Mouse (Mus musculus): ENCODE measurements around the gene Fbxl13.
"Not testable (repeated sequence)": the region's sequence is repeated elsewhere in the genome, so short reads cannot be mapped to it uniquely, and the experiment has no call there.

Fbxl13 gene

DNA sequence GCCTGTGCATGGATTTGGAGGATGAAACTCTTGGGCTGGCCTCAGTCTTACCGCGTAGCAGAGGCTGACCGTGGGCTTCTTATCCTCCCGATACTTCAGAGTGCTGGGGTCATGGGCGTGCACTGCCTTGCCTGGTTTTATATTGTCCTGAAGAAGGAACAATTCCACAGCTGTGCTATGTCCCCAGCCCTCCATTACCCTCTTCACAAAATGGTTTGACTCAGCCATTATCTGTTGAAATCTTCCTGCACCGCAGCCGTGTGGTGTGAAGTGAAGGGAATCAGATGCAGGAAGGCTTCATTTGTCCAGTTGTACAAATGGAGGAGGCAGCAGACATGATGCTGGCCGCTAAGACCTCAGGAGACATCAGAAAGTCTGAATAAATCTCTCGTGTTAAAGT lies 11.5 kb upstream of the Fbxl13 start:
- DNase-seq (ENCODE audit: low spot score) = no peak

DNA sequence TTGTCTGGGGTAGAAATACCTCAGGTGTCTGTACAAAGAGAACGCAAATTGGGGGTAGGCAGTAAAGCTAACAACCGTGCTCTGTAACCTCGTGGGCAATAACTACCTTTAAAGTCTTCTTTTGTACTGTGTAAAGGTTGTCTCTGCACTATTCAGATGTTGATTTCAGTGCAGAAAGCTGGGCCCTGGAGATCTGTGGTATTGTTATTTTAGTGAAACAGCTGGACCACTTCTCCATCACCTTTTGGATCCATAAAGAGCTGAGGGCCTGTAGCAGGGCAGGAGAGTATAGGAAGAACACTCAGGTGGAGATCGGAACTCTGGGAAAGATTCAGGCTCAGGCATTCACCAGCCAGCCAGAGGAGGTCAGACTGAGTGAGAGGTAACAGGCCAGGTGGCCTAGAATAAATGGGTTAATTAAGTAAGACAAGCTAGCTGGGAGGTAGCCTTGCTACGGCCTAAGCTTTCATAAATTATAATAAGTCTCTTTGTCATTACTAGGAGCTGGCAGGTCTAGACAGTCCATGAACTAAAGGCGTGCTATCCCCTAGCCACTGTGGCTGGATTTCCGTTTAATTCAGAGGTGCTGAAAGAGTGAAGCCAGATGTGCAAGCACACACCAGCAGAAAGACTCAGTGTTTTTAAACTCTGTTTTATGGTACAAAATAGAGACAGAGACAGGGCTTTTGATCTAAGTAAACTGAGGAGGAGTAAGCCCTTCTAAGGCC lies 6.6 kb upstream of the Fbxl13 start:
- DNase-seq (ENCODE audit: low spot score) = no peak

DNA sequence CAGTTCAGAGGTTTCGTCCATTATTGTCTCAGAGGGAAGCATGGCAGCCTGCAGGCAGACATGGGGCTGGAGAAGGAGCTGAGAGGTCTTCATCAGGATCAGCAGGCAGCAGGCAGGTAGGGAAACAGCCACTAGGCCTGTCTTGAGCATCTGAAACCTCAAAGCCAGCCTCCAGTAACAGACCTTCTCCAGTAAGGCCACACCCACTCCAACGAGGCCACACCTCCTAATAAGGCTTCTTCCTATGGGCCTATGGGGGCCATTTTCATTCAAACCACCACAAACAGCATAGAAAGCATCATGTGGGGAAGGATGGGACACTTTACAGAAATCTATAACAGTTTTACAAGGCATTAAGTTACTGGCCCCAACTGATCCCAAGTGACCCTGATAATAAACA lies 5.3 kb upstream of the Fbxl13 start:
- no peak for DNase-seq (ENCODE audit: low spot score)

DNA sequence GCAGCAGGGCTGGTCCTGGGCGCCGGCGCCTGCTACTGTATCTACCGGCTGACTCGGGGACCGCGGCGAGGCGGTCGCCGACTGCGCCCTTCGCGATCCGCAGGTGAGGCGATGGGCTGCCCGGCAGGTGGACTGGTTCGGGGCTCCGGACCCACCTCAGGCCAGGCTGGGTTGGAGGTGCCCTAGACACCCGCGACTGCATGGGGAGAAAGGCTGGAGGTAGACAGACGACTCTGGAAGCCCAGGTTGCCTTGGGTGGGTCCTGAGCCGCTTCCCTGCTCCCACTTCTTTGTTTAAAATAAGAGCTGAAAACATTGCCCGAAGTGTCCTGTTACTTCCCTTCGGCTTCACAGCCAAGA lies 678 bp upstream of the Fbxl13 start:
- no peak for DNase-seq (ENCODE audit: low spot score)

DNA sequence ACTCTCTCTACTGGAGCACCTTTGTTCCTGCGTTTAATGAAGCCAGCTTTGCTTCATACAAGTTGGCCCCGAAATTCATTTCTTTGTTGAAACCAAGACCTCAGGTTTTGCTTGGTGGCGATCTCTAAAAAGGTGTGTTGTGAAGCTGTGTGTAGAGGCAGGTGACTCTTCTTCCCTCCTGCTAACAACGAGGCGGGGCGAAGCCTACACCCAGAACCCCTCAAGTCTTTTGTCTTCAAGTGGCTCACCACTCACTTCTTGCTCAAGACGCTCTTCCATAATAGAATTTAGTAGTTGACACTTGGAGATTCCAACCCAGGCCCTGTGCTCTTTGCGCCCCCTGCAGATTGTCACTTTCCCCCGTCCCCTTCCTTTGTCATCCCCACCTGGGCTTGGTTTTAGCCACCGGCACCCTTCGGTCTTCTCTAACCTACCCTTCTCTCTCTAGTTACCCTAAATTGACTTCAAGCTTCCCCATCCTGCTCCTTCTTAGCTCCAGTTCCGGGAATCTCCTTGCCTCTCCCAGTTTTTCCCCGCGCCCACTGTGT lies 469 bp downstream of the Fbxl13 start:
- DNase-seq (ENCODE audit: low spot score) = no peak

DNA sequence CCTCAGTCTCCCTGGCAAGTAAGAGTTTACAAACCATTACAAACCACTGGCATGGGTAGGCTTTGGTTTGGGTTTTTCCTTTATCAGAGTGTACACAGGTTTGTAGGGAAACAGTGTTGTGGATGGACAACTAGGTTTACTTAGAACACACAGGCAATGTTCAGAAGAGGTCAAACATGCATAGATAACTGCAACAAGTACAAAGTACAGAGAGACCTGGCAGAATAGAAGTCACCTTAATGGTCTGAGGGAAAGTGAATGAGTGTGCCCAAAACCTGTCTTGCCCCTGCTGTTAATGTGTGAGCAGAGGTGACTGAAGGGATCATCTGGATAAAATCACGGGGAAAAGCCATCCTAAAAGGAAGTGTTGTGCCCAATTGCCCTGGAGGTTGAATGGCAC lies 1.8 kb downstream of the Fbxl13 start:
- no peak for DNase-seq (ENCODE audit: low spot score)

DNA sequence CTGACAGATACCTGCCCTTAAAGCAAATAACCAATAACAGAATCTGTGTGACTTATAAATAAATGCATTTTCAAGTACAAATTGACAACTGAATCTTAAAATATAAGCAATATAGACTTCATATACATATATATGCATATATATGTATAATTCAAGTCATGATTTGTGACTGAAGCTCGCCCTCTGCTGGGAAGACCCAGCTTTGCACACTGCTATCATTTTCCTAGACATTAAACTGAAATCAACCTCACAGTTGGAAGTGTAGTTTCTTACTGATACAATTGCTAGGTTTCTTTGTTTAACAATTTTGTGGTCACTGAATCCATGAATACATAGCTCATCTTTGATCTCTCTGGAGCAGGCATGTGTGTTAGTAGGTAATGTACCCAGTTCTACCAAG lies 4.5 kb downstream of the Fbxl13 start:
- peak; percentile 39 for DNase-seq (ENCODE audit: low spot score)

DNA sequence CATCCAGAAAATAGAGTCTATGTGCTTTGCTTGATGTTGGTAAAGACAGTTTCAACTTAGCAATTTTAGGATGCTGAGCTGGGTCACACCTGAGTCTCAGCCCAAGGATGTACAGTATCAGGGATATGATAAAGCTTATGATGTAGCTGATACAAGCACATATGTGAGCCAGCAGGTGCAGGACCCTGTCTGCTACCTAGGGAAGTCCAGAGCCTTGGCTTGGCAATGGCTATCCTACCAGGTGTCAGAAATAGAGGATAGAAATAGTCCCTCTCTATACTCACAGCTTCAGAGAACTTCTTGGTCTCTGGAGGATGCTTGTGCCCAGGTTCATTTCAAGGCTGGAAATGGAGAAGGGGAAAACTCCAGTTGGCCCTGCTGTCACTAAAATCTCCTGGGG lies 19.5 kb downstream of the Fbxl13 start:
- DNase-seq (ENCODE audit: low spot score) = no peak

DNA sequence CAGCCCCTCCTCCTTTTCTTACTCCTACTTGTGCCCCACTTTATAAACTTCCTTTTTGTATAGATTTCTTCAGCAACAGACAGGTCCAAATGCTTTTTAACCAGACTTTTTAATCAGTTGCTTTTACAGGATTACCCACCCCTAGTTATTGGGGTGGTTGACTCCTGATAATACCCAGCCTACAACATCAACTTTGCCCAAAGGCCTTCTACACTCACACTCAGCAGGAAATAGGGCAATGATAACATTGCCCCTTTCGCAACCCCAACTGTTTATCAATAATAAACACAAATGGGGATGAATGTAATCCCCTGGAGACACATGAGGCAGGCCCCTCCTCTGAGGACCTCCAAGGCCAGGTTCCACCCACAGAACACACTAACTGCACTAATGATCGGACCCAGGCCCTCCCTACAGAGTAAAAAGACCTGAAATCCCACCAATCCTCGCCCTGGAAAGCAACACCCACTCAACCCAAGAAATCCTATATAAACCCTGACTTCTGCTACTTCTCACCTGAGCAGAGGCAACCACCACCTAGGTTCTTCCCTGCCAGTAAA lies 28.9 kb downstream of the Fbxl13 start:
- DNase-seq (ENCODE audit: low spot score) = no peak

DNA sequence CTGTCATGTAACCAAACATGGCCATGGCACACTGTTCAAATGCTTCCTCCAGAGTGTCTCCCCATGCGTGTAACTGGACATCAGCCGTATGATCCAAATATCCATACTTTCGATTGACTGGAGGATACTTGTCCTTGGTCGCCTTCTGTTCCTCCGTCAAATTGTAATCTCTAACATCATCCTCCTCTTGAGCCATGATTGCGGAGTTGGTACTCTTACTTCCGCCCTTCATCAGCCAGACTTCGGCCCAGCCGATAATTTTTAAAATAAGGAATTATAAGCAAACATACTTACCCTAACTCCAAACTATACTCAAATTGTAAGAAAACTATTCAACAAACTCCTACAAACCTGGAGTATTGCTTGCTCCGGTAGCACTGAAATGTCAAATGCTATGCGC lies 31.1 kb downstream of the Fbxl13 start:
- DNase-seq (ENCODE audit: low spot score) = not testable (repeated sequence)

DNA sequence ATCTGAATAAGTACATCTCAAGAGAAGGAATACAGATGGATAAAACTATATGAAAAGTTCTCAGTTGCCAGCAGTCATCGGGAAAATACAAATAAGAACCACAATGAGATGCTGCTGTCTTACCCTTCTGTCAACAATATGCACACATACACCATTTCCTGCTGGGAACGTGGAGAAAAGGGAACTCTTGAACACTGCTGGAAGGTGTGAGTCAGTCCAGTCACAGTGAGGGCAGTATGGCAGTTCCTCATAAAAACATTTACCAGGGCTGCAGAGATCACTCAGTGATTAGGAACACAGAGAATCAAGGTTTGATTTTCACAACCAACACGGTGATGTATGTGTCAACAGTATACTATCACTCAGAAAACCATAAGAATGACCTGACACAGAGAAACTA lies 34.4 kb downstream of the Fbxl13 start:
- no peak for DNase-seq (ENCODE audit: low spot score)

DNA sequence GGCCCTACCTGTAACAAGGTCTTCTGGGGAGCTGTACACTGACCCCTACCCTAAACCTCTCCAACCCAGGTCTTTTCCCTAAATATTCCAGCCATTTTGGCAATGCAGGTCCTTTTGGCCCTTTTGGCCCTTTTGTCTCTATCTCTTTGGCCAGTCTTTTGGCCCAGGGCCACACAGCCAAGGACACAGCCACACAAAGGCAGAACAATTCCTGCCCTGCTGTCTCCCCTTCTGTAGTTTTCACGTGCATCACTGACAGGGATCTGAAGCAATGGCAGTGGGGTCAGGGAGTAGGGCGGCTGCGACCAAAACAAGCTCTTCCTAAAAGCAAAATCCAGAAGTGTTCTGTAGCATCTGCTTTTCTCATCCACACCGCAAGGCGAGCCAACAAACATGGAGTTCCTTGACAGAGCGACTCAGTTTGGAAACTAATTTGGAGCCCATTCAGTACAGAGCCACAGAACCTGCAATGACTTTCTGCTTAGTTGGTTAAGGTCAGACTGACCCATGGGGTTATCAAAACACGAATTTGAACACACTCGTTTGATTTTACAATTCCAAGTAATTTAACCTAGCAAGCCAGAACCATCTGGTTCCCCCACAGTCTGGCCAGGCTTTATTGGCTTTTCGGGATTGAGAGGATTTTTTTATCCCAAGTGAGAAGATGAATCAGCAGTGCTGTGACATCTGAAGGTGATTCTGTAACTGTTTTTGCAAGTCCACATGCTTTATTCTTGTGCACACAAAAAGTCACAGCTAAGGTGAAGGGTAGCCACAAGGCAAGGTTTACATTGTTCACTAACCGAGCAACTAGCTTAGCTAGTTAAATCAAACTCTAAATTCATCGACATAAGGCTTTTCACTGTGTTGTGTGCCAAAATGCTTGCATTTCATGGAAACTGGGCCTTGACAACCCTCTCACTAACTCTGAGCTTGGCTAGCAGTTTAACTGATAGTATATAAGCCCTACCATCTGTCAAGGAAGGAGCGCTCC lies 36.8 kb downstream of the Fbxl13 start:
- peak; percentile 24 for DNase-seq (ENCODE audit: low spot score)

DNA sequence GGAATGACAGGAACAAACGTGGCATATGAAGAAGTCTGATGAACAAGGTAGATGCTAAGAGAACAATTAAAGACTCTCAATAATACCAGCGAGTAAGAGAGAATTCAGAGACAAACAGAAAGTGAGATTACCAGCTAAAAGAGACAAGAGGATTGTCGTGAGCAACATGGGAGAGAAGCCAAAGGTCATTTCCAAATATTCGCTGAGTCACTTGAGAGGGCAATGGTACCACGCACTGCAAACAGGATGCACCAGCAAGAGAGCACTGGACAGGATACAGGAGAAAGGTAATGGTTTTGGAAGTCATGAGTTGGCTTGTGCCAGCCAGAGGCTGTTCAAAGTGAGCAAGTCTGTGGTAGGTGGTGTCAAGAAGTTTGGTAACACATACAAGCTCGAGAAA lies 39.5 kb downstream of the Fbxl13 start:
- no peak for DNase-seq (ENCODE audit: low spot score)

DNA sequence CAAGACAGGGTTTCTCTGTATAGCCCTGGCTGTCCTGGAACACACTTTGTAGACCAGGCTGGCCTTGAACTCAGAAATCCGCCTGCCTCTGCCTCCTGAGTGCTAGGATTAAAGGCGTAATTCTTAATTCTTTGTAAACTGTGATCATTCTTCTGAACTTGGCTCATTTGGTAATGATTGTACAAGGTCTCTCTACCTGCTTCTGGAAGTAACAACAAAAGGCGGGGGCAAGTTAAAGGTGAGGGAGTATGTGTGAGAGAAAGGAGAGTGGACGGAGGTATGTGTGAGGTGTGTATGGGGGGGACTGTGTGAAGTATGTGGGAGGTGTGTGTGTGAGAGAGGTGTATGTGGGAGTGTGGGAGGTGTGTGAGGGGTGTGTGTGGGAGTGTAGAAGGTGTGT lies 45.5 kb downstream of the Fbxl13 start:
- no peak for DNase-seq (ENCODE audit: low spot score)

DNA sequence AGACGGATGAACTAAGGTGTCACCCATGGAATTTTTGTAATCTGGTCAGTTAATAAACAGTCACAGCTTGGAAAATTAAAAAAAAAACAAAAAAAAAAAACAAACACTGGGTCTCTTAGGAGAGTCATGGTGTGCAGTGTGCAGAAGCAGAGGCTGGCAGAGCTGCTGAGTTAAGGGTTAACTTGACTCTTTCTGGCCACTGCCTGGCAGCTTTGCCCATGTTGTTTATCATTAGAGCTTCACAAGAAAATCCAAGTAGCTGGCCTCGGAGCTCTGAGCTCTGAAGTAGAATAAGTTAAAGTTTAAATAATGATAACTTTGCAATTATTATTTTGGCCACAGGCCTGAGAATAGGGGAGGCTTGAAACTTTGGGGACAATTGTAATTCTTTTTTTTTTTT lies 45.9 kb downstream of the Fbxl13 start:
- DNase-seq (ENCODE audit: low spot score) = not testable (repeated sequence)

DNA sequence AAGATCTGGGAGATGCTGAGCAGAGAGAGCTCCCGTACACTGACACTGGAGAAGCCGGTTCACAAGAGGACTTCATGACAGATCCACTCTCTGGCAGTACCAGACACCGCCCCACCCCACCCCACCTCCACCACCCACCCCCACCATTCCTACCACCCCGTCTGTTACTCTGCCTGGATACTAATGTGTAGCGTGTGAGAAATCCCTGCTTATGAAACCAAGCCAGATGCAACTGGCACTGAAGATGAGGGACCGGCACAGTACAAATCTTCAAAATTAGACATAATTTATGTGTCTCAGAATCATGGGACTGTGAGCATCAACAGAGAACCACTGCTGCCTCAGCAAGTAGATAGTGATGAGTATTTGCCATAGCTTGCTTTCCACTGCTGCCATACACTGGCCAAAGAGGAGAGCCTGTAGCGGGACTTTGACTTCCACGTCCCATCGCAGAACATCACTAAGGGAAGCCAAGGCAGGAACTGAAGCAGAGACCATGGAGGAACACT lies 52.2 kb downstream of the Fbxl13 start:
- no peak for DNase-seq (ENCODE audit: low spot score)

DNA sequence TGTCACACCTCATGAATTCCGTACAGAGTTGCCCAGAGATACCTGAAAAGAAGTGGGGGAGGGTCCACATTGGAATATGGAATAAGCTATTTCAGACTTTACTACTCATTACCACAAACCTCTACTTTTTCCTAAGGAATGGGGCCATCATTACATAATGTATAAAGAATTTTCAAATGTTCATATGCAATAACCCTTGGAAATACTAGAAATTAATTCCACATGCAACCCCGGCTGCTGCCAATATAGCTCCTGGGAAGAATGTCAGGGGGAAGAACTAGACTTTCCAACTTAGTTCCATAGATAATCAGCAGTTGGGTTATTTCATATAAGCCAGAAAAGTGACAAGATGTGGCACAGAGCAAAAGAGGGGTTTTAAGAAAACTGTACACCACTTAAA lies 53.3 kb downstream of the Fbxl13 start:
- no peak for DNase-seq (ENCODE audit: low spot score)

DNA sequence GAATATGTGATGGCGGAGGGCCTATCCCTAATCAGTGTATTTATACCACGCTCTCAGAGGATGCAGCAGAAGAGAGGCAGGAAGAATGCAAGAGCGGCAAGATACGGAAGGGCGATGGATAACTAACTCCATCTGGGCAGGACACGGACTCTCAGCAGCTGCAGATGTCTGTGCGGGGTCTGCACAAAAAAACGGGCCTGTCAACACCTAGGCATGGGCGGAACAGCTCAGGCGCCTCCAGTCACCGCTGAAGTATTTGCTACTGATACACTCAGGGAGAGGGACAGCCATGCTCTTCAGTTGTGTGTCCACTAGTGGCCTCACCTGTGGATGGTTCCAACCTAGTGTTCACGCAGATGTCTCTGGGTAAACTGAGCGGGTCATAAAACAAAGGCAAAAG lies 57.2 kb downstream of the Fbxl13 start:
- no peak for DNase-seq (ENCODE audit: low spot score)

DNA sequence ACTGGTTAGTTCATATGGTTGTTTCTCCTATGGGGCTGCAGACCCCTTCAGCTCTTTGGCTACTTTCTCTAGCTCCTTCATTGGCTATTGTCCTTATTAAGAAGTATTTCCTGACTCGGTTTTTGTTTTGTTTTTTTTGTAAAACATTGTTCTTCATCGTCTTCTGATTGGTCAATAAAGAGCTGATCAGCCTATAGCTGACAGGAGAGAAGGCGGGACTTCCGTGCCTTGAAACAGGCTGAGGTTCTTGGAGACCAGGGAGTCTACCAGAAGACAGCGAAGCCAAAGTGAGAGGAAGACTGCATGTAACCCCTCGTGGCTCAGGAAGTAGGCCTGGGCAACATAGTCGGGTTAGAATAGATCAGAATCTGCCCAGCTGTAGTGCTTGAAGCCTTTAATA lies 57.8 kb downstream of the Fbxl13 start:
- no peak for DNase-seq (ENCODE audit: low spot score)

DNA sequence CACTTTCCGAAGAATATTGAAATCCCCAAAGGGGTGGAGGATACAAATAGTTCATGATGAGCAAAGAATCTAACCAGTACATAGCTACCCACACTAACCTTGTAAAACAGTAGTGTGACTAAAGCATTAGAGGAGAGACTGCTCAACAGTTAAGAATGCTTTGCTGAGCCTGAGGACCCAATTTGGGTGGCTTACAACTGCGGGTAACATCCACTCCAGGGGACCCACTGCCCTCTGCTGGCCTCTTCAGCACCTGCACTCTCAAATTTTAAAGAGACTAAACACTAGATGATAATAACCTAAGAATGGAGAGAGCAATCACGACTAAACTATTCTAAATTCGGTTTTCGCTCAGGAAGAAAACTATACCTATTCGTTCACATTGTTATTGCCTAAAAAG lies 58.7 kb downstream of the Fbxl13 start:
- DNase-seq (ENCODE audit: low spot score) = no peak

DNA sequence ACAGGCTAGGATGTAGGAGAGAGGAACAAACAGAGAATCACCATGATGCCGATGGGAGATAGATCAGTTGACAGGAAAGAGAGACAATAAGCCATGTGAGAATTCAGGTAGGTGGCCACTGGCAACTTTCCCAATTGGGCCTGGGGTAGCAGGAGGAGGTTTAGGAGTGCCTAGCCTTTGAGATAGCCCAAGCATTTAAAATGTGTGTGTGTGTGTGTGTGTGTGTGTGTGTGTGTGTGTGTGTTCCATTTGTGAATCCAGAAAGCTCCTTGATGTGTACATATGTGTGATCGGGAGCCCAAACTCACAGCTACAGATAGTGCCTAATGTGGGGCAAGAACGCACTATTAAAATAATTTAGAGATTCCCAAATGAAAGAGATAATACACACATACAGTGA lies 67.3 kb downstream of the Fbxl13 start:
- DNase-seq (ENCODE audit: low spot score) = no peak

DNA sequence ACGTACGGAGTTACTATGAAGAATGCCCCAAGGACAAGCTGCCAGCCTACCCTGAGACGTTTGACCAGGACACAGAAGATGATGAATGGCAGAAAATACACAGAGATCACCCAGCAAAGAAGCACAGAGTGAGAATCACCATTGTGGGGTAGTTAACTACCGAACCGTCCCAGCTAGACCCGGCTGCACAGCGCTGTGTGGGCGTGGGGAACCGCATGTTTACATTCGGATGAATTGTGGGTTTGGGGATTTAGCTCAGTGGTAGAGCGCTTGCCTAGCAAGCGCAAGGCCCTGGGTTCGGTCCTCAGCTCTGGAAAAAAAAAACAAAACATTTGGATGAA lies 70.3 kb downstream of the Fbxl13 start:
- DNase-seq (ENCODE audit: low spot score) = no peak

All from layer of hippocampus, adult 9-10 months (tissue).